Mouse (Mus musculus) hindbrain, embryonic 10.5 days (tissue): Measurements from ENCODE around the gene Sdf2. TPM values are rescaled to one million over a fixed set of nuclear protein-coding genes. Genes with fewer than 3 reads are reported as not detected.
A peak's percentile ranks its signal among the peaks of the same experiment; 100 is the strongest.

ENCODE experiments used
- DNase-seq: peaks from one replicate; pipeline ENCODE4 v3.0.0-alpha.2; 2017; ENCODE audit warnings: low spot score
- H3K27ac ChIP-seq: fragments of 300-500 bp; sonication (generic); 2 replicates; pipeline ENCODE4 v1.5.1; 2016; ENCODE audit warnings: mild to moderate bottlenecking, moderate library complexity
- H3K27me3 ChIP-seq: fragments of 300-500 bp; sonication (generic); 2 replicates; pipeline ENCODE4 v1.6.1; 2016; ENCODE audit warnings: mild to moderate bottlenecking; ENCODE audit not compliant: poor library complexity, insufficient read depth, severe bottlenecking
- H3K36me3 ChIP-seq: fragments of 300-500 bp; sonication (generic); 2 replicates; pipeline ENCODE4 v1.6.1; 2016; ENCODE audit warnings: mild to moderate bottlenecking, moderate library complexity
- H3K4me1 ChIP-seq: fragments of 300-500 bp; sonication (generic); replicated peaks from 2 replicates; pipeline ENCODE4 v1.6.1; 2016; ENCODE audit warnings: mild to moderate bottlenecking
- H3K4me3 ChIP-seq: fragments of 300-500 bp; sonication (generic); 2 replicates; pipeline ENCODE4 v1.5.1; 2016; ENCODE audit warnings: mild to moderate bottlenecking, moderate library complexity
- H3K9me3 ChIP-seq: fragments of 300-500 bp; sonication (generic); 2 replicates; pipeline ENCODE4 v1.6.1; 2016; ENCODE audit warnings: mild to moderate bottlenecking, moderate library complexity
- WGBS: fragments of 180-500 bp; shearing (Covaris S2); methylation state at CpG from one replicate; pipeline ENCODE4 v1.1.7; 2016; 5-methylcytosine and 5-hydroxymethylcytosine counted together
- polyA plus RNA-seq: library from polyadenylated mRNA; unstranded; fragments of >200 nt; fragmentation: Nextera tagmentation; extraction: Ambion mirVana; gene quantifications from 2 replicates; pipeline ENCODE4 v1.2.1, GENCODE M21; 2016

Sdf2 gene
- polyA plus RNA-seq, 1 experiment from 2014 or later: 63.8 TPM

DNA sequence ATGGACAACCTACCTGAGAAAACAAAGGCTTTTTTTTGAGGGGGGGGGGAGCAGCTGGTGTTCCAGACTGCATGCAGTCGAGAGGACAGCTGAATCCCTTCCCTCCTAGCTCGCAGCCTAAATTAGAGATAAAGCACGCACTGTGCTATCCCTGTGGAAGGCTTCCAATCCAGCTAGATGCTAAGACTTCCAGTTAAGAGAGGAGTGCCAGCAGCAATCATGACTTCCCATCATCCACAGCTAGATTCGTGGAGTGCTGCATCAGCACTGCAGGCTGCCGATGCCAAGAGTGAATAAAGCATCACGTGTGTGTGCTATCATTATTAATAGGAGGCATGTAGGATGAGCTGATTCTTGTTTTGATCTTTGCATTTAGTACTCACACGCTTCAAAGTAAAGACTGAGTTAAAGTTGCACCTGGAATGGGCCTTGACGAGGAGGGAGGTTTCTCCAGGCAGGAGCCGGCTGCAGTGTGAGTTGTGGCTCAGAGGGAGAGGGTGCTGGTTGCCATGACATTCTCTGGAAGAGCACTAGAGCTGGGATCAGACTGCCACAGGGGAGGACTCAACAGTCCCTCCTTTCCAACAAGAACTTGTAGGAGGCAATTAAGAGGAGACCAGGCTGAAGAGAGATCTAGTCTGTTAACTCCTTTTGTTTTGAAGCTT, 5.2 kb upstream of the Sdf2 start:
- H3K27me3 ChIP-seq: no peaks in the 10 kb centered on the region
- DNase-seq: no peak
- WGBS: 91% methylated on average over 9 of the region's 9 CpGs
- no peaks in the 10 kb centered on the region for H3K9me3 ChIP-seq
- H3K36me3 ChIP-seq: peaks cover 56% of the 10 kb centered on the region
- H3K4me1 ChIP-seq: peaks cover 15% of the 10 kb centered on the region
- H3K4me3 ChIP-seq: no peak overlapping the region
- no peak overlapping the region for H3K27ac ChIP-seq

DNA sequence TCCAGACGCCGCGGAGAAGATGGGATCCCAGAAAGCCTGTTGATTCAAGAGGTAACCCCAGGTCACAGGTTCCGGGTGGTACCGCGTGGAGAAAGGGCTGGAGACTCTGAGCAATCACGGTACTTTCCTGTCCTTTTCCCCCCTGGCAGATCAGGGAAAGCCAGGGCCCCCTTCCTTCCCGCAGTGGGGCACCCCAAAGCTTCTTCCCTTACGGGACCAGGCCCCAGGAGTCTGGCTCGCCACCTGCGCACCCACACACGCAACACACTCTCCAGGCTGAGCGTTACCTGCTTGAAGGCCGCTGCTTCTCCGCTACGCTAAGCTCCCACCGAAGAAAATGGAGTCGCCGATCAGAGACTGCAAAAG, 302 bp upstream of the Sdf2 start:
- Histone ChIP-seq H3K27ac (peak overlapping the region; percentile 95), H3K36me3 (peaks cover 26% of the 10 kb centered on the region), H3K4me3 (peak overlapping the region; percentile 99), H3K27me3 (no peaks in the 10 kb centered on the region), H3K9me3 (no peaks in the 10 kb centered on the region), H3K4me1 (peaks cover 37% of the 10 kb centered on the region)
- no peak for DNase-seq
- WGBS: under 1% methylated on average over 19 of the region's 19 CpGs

DNA sequence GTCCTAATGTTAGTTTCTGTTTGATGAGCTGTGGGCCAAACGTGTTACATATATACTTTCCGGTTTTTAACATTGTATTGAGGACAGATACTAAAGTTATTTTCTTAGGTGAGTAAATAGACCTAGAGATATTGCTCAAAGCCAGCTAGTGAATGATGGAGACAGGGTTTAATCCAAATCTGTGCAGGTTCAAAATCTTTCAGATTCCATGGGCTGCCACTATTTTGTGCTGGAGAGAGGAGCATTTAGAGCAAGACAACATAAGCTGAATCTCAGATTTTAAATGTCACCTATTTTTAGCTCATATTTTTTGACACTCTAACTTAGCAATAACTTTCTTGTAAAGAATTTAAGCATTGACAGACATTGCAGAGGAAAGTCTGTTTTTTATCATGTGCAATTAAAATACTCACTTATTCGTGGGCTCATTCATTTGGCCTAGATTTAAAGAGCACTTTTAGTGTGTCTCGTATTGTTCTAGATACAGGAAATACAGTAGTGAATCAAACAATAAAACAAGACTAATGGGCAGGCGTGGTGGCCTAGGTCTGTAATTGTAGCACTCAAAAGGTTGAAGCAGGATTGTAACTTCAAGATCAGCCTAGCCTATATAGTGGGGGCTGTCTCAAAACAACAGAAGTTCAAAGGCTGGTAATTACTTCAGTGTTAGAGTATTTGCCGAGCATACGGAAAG, 919 bp downstream of the Sdf2 start:
- peaks cover 30% of the 10 kb centered on the region for H3K36me3 ChIP-seq
- no peaks in the 10 kb centered on the region for H3K27me3 ChIP-seq
- 56% methylated on average over 7 of the region's 7 CpGs for WGBS
- DNase-seq: no peak
- peaks cover 37% of the 10 kb centered on the region for H3K4me1 ChIP-seq
- no peaks in the 10 kb centered on the region for H3K9me3 ChIP-seq
- H3K4me3 ChIP-seq: peak overlapping the region; percentile 99
- peak overlapping the region; percentile 95 for H3K27ac ChIP-seq

DNA sequence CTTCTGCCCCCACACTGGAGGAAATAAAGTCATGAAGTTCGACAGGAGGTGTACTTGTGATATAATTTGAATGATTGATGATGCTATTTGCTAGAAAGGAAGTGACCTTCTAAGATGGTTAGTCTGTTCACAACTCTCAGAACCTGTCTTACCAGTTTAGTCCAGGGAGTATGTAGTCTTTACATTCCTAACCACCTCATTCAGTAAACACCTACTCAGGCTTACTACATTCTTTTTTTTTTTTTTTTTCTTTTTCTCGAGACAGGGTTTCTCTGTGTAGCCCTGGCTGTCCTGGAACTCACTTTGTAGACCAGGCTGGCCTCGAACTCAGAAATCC, 1.4 kb downstream of the Sdf2 start:
- no peaks in the 10 kb centered on the region for H3K27me3 ChIP-seq
- no peak for DNase-seq
- peaks cover 37% of the 10 kb centered on the region for H3K4me1 ChIP-seq
- H3K36me3 ChIP-seq: peaks cover 32% of the 10 kb centered on the region
- WGBS: 78% methylated on average over 3 of the region's 3 CpGs
- no peak overlapping the region for H3K27ac ChIP-seq
- H3K4me3 ChIP-seq: peak overlapping the region; percentile 99; the same call in 1 of the 2 replicates
- H3K9me3 ChIP-seq: no peaks in the 10 kb centered on the region

DNA sequence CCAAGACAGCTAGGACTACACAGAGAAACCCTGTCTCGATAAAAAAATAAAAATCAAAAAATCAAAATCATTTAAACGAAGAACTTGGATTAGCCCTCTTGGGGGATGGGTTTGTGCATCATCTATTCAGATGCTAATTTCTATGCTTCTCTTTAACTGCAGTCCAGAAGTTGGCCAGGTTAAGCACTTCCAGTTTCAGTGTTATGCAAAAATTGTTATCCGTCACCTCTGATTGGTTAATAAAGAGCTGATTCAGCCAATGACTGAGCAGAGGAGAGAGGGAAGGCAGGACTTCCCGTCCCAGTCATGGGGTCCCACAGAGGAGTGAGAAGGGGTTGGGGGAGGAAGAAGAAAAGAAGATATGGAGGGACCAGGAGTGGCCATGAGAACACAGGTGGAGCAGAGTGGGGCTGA, 2.2 kb downstream of the Sdf2 start:
- H3K27ac ChIP-seq: no peak overlapping the region
- peaks cover 37% of the 10 kb centered on the region for H3K4me1 ChIP-seq
- 63% methylated on average over 4 of the region's 4 CpGs for WGBS
- no peak for DNase-seq
- H3K36me3 ChIP-seq: peaks cover 37% of the 10 kb centered on the region
- H3K27me3 ChIP-seq: no peaks in the 10 kb centered on the region
- H3K9me3 ChIP-seq: no peaks in the 10 kb centered on the region
- H3K4me3 ChIP-seq: peak overlapping the region; percentile 26; the same call in 1 of the 2 replicates

DNA sequence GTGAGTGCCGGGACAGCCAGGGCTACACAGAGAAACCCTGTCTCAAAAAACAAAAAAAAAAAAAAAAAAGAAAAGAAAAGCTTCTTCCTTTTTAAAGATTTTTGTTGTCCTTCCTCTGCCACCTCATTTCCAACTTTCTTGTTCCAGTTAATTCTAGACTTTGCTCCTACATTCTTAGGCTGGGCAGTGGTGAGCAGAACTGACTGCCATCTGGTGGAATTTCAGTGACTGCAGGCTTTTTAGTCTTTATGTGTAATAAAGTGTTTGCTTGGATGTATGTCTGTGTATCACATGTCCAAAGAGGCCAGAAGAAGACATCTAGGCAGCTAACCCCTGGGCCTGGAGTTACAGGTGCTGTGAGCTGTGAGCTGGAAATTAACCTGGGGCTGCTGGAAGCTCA, 11.1 kb downstream of the Sdf2 start:
- no peak overlapping the region for H3K27ac ChIP-seq
- DNase-seq: no peak
- no peaks in the 10 kb centered on the region for H3K9me3 ChIP-seq
- peaks cover 40% of the 10 kb centered on the region for H3K36me3 ChIP-seq
- H3K27me3 ChIP-seq: peaks cover 21% of the 10 kb centered on the region
- H3K4me3 ChIP-seq: no peak overlapping the region
- no peaks in the 10 kb centered on the region for H3K4me1 ChIP-seq
- WGBS: 92% methylated on average over 1 of the region's 1 CpGs

DNA sequence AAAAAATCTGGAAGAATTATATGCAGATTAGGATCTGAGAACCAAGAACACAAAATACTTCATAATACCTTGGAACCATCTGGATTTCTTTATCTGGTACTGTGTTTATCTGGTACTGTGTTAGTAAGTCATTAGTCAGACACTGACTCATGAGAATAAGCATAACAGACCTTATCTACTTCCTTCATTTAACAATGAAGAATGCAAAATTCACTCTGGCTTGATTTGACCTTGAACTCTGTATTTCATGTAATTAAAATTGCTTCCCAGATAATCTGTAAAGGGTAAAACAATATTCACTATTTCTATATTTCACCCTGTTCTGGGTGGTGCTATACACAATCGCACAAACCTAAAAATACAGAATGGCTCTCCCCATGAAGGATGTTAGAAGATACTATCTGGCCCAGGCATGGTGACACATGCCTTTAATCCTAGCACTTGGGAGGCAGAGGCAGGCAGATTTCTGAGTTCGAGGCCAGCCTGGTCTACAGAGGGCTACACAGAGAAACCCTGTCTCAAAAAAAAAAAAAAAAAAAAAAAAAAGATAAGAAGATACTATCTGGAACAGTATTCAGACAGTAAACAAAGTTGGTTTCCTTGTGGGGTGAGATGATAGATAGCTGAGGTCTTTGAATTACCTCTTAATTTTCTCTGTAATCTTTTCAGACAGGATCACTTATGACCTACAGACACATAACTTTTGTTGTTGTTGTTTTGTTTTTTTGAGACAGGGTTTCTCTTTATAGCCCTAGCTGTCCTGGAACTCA, 15.1 kb downstream of the Sdf2 start:
- Histone ChIP-seq H3K4me3 (peak overlapping the region; percentile 92), H3K27me3 (peaks cover 21% of the 10 kb centered on the region), H3K9me3 (no peaks in the 10 kb centered on the region), H3K27ac (no peak overlapping the region), H3K36me3 (peaks cover 30% of the 10 kb centered on the region), H3K4me1 (peaks cover 7% of the 10 kb centered on the region)
- DNase-seq: no peak
- 93% methylated on average over 2 of the region's 2 CpGs for WGBS

DNA sequence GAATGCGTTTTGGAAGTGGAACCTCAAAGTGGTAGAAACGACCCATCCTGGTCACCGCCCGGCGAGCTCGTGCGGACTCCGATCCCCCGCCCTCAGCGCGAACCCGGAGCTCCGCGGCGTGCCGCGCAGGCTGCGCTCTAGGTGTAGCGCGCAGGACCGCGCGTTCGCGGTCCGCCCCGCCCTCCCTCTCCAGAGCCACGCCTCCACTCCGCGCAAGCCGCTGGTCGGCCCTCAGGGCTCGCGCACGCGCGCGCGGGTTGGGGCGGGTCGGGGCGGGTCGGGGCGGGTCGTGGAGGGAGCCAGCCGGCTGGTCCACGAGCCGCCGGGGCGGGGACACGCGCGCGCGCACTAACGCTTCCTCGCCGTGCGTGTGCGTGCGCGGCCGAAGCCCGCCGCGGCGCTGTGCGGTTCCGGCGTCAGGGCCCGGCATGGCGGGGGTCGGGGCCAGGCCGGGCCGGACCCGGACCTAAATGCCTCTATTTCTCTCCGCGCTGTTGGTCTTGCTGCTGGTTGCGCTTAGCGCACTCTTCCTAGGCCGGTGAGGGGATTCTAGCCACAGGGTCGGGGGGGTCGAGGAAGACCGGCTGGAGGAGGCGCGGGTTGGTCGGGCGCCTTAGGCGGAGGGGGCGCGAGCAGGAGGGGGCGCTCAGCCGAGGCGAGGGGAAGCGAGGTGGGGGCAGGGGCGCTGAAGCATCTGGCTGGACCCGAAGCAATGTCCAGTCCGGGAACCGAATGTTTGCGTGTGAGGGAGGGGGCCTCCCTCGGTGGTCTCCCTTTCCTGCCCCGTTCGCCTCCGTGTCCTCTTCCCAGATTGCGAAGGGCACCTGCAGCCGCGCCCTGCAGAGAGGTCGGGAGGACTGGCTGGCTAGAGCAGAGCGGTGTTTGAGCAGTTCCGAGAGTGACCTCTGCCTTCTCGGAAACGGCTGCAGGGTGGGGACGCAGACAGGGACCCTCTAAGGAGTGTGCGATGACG, 16.1 kb downstream of the Sdf2 start, which contains the start of gene 2610507B11Rik:
TSS of gene 2610507B11Rik (plus strand) at position 373 of the 973 bp plus-strand sequence.
- DNase-seq: peak; percentile 93
- H3K4me1 ChIP-seq: peaks cover 7% of the 10 kb centered on the region
- WGBS: under 1% methylated on average over 115 of the region's 115 CpGs
- peak within 1 kb of the TSS; percentile 92 for H3K4me3 ChIP-seq
- peaks cover 36% of the 10 kb centered on the region for H3K36me3 ChIP-seq
- H3K27me3 ChIP-seq: peaks cover 21% of the 10 kb centered on the region
- H3K9me3 ChIP-seq: no peaks in the 10 kb centered on the region
- peak within 1 kb of the TSS; percentile 92 for H3K27ac ChIP-seq

DNA sequence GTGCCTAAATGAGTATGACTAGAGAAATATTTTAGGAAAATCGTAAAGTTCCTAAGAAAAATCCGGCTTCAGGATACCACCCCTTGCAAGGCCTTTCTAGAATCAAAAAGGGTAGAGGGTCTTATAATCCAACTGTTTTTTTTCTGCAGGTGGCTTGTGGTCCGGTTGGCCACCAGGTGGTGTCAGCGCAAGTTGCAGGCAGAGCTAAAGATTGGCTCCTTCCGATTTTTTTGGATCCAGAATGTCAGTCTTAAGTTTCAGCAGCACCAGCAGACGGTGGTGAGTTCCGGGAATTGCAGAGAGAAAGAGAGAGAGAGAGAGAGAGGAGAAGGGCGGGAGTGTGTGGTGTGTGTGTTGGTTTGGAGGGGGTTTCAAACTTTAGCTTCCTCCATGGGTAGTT, 17.0 kb downstream of the Sdf2 start:
- Histone ChIP-seq H3K4me3 (peak overlapping the region; percentile 92), H3K27ac (no peak overlapping the region), H3K9me3 (no peaks in the 10 kb centered on the region), H3K27me3 (peaks cover 21% of the 10 kb centered on the region), H3K4me1 (peaks cover 7% of the 10 kb centered on the region), H3K36me3 (peaks cover 45% of the 10 kb centered on the region)
- peak; percentile 63 for DNase-seq
- 5% methylated on average over 8 of the region's 8 CpGs for WGBS

DNA sequence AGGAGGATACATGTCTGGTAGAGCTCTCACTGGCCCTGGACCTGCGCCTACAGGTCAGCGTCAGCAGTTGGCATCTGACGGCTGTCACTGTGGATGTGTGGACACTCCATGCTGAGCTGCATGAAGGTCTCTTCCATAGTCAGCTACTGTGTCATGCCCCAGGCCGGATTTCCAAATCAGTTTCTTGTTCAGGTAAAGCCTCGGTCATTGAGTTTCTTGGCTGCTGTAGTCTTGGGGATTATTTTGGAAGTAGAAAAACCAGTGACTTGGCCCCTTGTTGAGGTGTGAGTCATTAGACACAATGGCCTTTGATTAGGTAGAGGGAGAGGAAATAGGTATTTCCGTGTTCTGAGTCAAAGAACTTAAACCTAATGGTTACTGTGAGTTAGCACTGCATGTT, 20.0 kb downstream of the Sdf2 start:
- 94% methylated on average over 6 of the region's 6 CpGs for WGBS
- DNase-seq: no peak
- Histone ChIP-seq H3K36me3 (peaks cover 74% of the 10 kb centered on the region), H3K4me1 (peaks cover 7% of the 10 kb centered on the region), H3K4me3 (no peak overlapping the region), H3K27me3 (peaks cover 3% of the 10 kb centered on the region; the same call in 1 of the 2 replicates), H3K9me3 (no peaks in the 10 kb centered on the region), H3K27ac (no peak overlapping the region)

DNA sequence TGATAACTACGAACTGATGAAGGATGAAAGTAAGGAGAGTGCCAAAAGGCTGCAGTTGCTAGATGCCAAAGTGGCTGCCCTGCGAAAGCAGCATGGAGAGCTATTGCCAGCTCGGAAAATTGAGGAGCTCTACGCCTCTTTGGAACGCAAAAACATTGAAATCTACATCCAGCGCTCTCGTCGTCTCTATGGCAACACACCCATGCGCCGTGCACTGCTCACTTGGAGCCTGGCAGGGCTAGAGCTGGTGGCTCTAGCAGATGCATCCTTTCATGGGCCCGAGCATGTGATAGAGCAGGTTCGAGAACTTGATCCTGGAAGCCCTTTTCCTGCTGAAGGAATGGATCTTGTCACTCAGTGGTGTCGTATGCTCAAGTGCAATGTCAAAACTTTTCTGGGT, 26.4 kb downstream of the Sdf2 start:
- Histone ChIP-seq H3K9me3 (no peaks in the 10 kb centered on the region), H3K27me3 (no peaks in the 10 kb centered on the region), H3K36me3 (peaks cover 99% of the 10 kb centered on the region), H3K27ac (no peak overlapping the region), H3K4me3 (no peak overlapping the region), H3K4me1 (no peaks in the 10 kb centered on the region)
- WGBS: 91% methylated on average over 13 of the region's 13 CpGs
- no peak for DNase-seq

DNA sequence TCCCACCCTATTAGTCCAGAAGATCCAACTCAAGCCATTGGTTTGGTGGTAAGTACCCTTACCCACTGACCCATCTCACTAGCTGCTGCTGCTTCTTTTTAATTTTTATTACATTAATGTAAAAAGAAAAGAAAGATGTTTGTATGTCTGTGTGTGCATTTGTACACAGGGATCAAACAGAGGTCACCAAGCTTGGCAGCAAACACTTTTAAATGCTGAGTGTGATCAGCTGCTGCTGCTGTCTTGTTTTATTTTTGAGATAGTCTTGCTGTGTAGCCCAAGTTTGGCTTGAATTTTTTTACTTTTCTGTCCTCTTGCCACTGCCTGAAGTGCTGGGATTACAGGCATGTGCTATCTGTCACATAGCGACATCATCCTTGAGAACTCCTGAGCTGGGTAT, 30.1 kb downstream of the Sdf2 start:
- Histone ChIP-seq H3K4me1 (no peaks in the 10 kb centered on the region), H3K4me3 (no peak overlapping the region), H3K27me3 (no peaks in the 10 kb centered on the region), H3K36me3 (peaks cover 100% of the 10 kb centered on the region), H3K27ac (no peak overlapping the region), H3K9me3 (no peaks in the 10 kb centered on the region)
- no peak for DNase-seq
- WGBS: 94% methylated on average over 1 of the region's 1 CpGs
